Mouse (Mus musculus) liver, embryonic 11.5 days (tissue): Measurements from ENCODE around the gene Ccdc152. TPM values are rescaled to one million over a fixed set of nuclear protein-coding genes. Genes with fewer than 3 reads are reported as not detected.
"Not testable (repeated sequence)": the region's sequence is repeated elsewhere in the genome, so short reads cannot be mapped to it uniquely, and the experiment has no call there.

Experiments
- ATAC-seq: fragments of 200-750 bp; cut with Nextera tagmentation; replicated peaks from 2 replicates; pipeline ENCODE4 v1.8.0; 2017; ENCODE audit warnings: moderate number of reproducible peaks, mild to moderate bottlenecking, moderate TSS enrichment, moderate library complexity; ENCODE audit not compliant: low FRiP score
- DNase-seq: peaks from one replicate; pipeline ENCODE4 v3.0.0-alpha.2; 2017; ENCODE audit warnings: low spot score
- H3K27ac ChIP-seq: fragments of 300-500 bp; sonication (generic); 2 replicates; pipeline ENCODE4 v1.5.1; 2014; ENCODE audit warnings: mild to moderate bottlenecking, low read depth, low read length, control low read depth
- H3K27me3 ChIP-seq: fragments of 300-500 bp; sonication (generic); replicated peaks from 2 replicates; pipeline ENCODE4 v1.6.1; 2014; ENCODE audit warnings: low read length, mixed read lengths; ENCODE audit not compliant: control insufficient read depth, insufficient read depth
- H3K36me3 ChIP-seq: fragments of 300-500 bp; sonication (generic); 2 replicates; pipeline ENCODE4 v1.6.1; 2014; ENCODE audit warnings: mild to moderate bottlenecking, low read length, moderate library complexity, mixed read lengths; ENCODE audit not compliant: control insufficient read depth, insufficient read depth
- H3K4me1 ChIP-seq: fragments of 300-500 bp; sonication (generic); replicated peaks from 2 replicates; pipeline ENCODE4 v1.6.1; 2014; ENCODE audit warnings: low read length, mixed read lengths; ENCODE audit not compliant: control insufficient read depth, insufficient read depth
- H3K4me2 ChIP-seq: fragments of 300-500 bp; sonication (generic); 2 replicates; pipeline ENCODE4 v1.6.1; 2014; ENCODE audit warnings: mild to moderate bottlenecking, control low read depth, moderate library complexity
- H3K4me3 ChIP-seq: fragments of 300-500 bp; sonication (generic); 2 replicates; pipeline ENCODE4 v1.5.1; 2014; ENCODE audit warnings: low read depth, low read length, control low read depth
- H3K9ac ChIP-seq: fragments of 300-500 bp; sonication (generic); 2 replicates; pipeline ENCODE4 v1.6.1; 2014; ENCODE audit warnings: low read depth, low read length, control low read depth
- H3K9me3 ChIP-seq: fragments of 300-500 bp; sonication (generic); 2 replicates; pipeline ENCODE4 v1.6.1; 2016; ENCODE audit warnings: low read length, inconsistent platforms, mixed read lengths; ENCODE audit not compliant: control insufficient read depth
- WGBS: fragments of 180-500 bp; shearing (Covaris S2); extraction: QIAGEN DNeasy Blood & Tissue Kit; methylation state at CpG from one replicate; pipeline ENCODE4 v1.1.7; 2014; 5-methylcytosine and 5-hydroxymethylcytosine counted together
- polyA plus RNA-seq: library from polyadenylated mRNA; unstranded; fragments of >200 nt; fragmentation: Nextera tagmentation; extraction: Ambion mirVana; gene quantifications from 2 replicates; pipeline ENCODE4 v1.2.1, GENCODE M21; 2014

Ccdc152 gene
- polyA plus RNA-seq, 1 experiment from 2014 or later = 0.32 TPM

- Histone ChIP-seq H3K4me3 (no peak overlapping the region), H3K4me2 (no peak overlapping the region), H3K9ac (no peak overlapping the region), H3K9me3 (no peaks in the 10 kb centered on the region), H3K36me3 (no peaks in the 10 kb centered on the region), H3K4me1 (no peaks in the 10 kb centered on the region; the same call in 1 of the 2 replicates), H3K27me3 (no peaks in the 10 kb centered on the region), H3K27ac (no peak overlapping the region)
- DNase-seq (no peak), ATAC-seq (no peak)
Observed at GRCm38 (mm10) chr15:3251718-3252067, 51.6 kb downstream of the Ccdc152 start.

GRCm38 (mm10) chr15:3251031-3251717 lies 52.2 kb downstream of the Ccdc152 start:
- Histone ChIP-seq H3K4me1 (no peaks in the 10 kb centered on the region; the same call in 1 of the 2 replicates), H3K9ac (no peak overlapping the region), H3K4me2 (no peak overlapping the region), H3K27me3 (no peaks in the 10 kb centered on the region), H3K36me3 (no peaks in the 10 kb centered on the region), H3K4me3 (no peak overlapping the region), H3K27ac (no peak overlapping the region), H3K9me3 (no peaks in the 10 kb centered on the region)
- 73% methylated on average over 3 of the region's 3 CpGs for WGBS
- ATAC-seq (no peak), DNase-seq (no peak)

- no peak overlapping the region for H3K4me2 ChIP-seq
- no peak overlapping the region for H3K27ac ChIP-seq
- H3K9ac ChIP-seq = no peak overlapping the region
- no peak for ATAC-seq
- no peaks in the 10 kb centered on the region for H3K27me3 ChIP-seq
- H3K4me3 ChIP-seq = no peak overlapping the region
- DNase-seq = no peak
- H3K4me1 ChIP-seq = no peaks in the 10 kb centered on the region; the same call in 1 of the 2 replicates
- no peaks in the 10 kb centered on the region for H3K9me3 ChIP-seq
- H3K36me3 ChIP-seq = no peaks in the 10 kb centered on the region
- WGBS = 72% methylated on average over 2 of the region's 2 CpGs
Observed at GRCm38 (mm10) chr15:3250620-3251019, 52.7 kb downstream of the Ccdc152 start.

- H3K36me3 ChIP-seq, H3K4me2 ChIP-seq, ATAC-seq, H3K4me1 ChIP-seq, H3K9ac ChIP-seq, H3K27ac ChIP-seq, H3K9me3 ChIP-seq, H3K4me3 ChIP-seq, DNase-seq, H3K27me3 ChIP-seq: not testable (repeated sequence)
- WGBS = 82% methylated on average over 10 of the region's 10 CpGs
Observed at GRCm38 (mm10) chr15:3245036-3245435, 58.3 kb downstream of the Ccdc152 start.

- no peaks in the 10 kb centered on the region for H3K4me1 ChIP-seq
- no peaks in the 10 kb centered on the region for H3K36me3 ChIP-seq
- no peaks in the 10 kb centered on the region for H3K9me3 ChIP-seq
- WGBS = 84% methylated on average over 1 of the region's 1 CpGs
- H3K4me3 ChIP-seq = no peak overlapping the region
- no peak for ATAC-seq
- H3K27ac ChIP-seq = no peak overlapping the region
- no peak overlapping the region for H3K9ac ChIP-seq
- no peak for DNase-seq
- H3K4me2 ChIP-seq = no peak overlapping the region
- no peaks in the 10 kb centered on the region for H3K27me3 ChIP-seq
Observed at GRCm38 (mm10) chr15:3237963-3238362, 65.4 kb downstream of the Ccdc152 start.

GRCm38 (mm10) chr15:3236338-3236737 lies 67.0 kb downstream of the Ccdc152 start:
- 62% methylated on average over 2 of the region's 2 CpGs for WGBS
- Histone ChIP-seq H3K4me2 (no peak overlapping the region), H3K4me3 (no peak overlapping the region), H3K9ac (no peak overlapping the region), H3K36me3 (no peaks in the 10 kb centered on the region), H3K27me3 (no peaks in the 10 kb centered on the region), H3K27ac (no peak overlapping the region), H3K4me1 (no peaks in the 10 kb centered on the region), H3K9me3 (no peaks in the 10 kb centered on the region)
- ATAC-seq (no peak), DNase-seq (no peak)

GRCm38 (mm10) chr15:3233837-3234551 lies 69.3 kb downstream of the Ccdc152 start:
- ATAC-seq (no peak), DNase-seq (no peak)
- no peaks in the 10 kb centered on the region for H3K27me3 ChIP-seq
- no peak overlapping the region for H3K4me3 ChIP-seq
- no peak overlapping the region for H3K27ac ChIP-seq
- no peak overlapping the region for H3K4me2 ChIP-seq
- H3K4me1 ChIP-seq = no peaks in the 10 kb centered on the region
- WGBS = 66% methylated on average over 3 of the region's 3 CpGs
- no peaks in the 10 kb centered on the region for H3K36me3 ChIP-seq
- H3K9me3 ChIP-seq = no peaks in the 10 kb centered on the region
- H3K9ac ChIP-seq = no peak overlapping the region

GRCm38 (mm10) chr15:3232168-3232835 lies 71.0 kb downstream of the Ccdc152 start:
- whole genome bisulfite sequencing = 53% methylated on average over 9 of the region's 9 CpGs
- no peak overlapping the region for H3K27ac ChIP-seq

More at GRCm38 (mm10) chr15:3232168-3232835, 71.0 kb downstream of the Ccdc152 start:
- H3K9me3 ChIP-seq = no peaks in the 10 kb centered on the region
- H3K4me3 ChIP-seq = no peak overlapping the region
- no peak overlapping the region for H3K9ac ChIP-seq
- no peaks in the 10 kb centered on the region for H3K27me3 ChIP-seq
- peak; percentile 44 for ATAC-seq
- no peak overlapping the region for H3K4me2 ChIP-seq
- no peak for DNase-seq
- H3K36me3 ChIP-seq = no peaks in the 10 kb centered on the region
- H3K4me1 ChIP-seq = no peaks in the 10 kb centered on the region
